Mouse (Mus musculus) kidney, adult 2 months (tissue): ENCODE data around the gene Espl1.

ENCODE experiments used
- CTCF ChIP-seq: fragments of 200-500 bp; conservative IDR thresholded peaks from 2 replicates; pipeline ENCODE4 v1.5.1; 2011; ENCODE audit warnings: low read depth, mild to moderate bottlenecking, control low read depth, low read length, moderate library complexity, mixed read lengths; ENCODE audit not compliant: insufficient read depth, insufficient read length
- POLR2A ChIP-seq: fragments of 200-500 bp; IDR thresholded peaks from one replicate; pipeline ENCODE4 v1.6.1; 2011; ENCODE audit warnings: low read depth, low read length, control low read depth

DNA sequence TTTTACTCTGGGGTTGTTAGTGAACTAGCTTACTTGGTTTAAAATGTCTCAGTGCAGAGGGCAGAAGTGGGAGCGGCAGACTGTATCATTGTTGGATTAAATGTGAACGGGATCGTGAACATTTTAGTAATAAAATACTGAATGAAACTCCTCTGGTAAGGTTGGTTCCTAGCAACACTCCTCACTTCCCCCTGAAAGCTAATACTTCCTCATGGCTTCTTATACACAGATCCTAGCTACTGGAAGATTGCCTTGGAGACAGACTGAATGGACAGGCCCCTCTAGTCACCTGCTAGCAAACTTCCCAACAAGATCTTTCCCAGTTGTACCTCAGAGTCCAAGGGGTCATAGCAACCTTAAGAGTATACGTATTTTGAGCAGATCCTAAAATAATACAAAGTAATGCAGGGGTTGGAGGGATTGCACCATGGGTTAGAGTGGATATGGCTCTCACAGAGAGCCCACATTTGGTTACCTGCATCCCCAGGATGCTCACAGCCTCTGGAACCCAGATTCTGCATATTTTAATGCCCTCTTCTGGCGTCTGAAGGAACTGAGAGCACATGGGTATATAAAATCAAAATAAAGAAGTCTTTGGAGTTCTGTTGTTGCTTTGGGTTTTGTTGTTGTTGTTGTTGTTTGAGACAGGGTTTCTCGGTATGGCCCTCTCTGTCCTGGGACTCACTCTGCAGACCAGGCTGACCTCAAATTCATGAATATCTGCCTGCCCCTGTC lies 21.9 kb upstream of the Espl1 start:
- TF ChIP-seq CTCF (no peak), POLR2A (no peak)
